Mouse (Mus musculus) left cerebral cortex, postnatal 14 days (tissue): ENCODE results near the gene Lgi4. TPM values are rescaled to one million over a fixed set of nuclear protein-coding genes. Genes with fewer than 3 reads are reported as not detected.

Source experiments
- DNase-seq, 2 experiments: peaks; one replicate each; pipeline ENCODE4 v3.0.0; 2021 to 2022; ENCODE audit warnings: low spot score in 2 of 2, mixed read lengths in 1 of 2
- intact Hi-C: fragments of 180-260 bp; cut with DNase I; formaldehyde crosslinking; loops from one replicate; pipeline ENCODE4 v1.15.1; 2025
- total RNA-seq, 2 experiments: library from RNA; stranded (reverse); gene quantifications; 2 replicates each; pipeline ENCODE4 v1.2.3; 2021

Gene Lgi4
- total RNA-seq, 2 experiments from 2014 or later: 16.2 to 17.5 TPM

DNA sequence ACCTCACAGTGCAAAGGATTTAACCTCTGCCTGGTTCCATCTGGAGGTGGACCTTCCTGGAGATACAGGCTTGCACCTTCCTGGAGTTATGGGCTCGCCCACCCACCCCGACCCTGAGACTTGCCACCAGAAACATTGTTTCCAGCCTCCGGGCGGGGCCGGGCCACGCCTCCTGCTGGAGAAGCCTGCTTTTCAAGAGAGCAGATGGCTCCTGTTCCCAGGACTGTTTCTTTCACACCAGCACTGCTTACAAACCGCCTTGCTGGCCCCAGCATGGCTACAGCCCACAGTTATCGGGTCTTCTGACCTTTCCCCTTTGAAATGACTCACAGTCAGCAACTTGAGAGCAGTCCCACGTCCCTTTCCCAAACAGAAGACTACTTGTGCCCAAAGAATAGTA lies 13.2 kb downstream of the Lgi4 start:
- DNase-seq: no peak
- intact Hi-C loops: loop anchor here (5.0 kb wide), 1 partner anchor 115 kb away; the partner anchor contains the start of gene Usf2

DNA sequence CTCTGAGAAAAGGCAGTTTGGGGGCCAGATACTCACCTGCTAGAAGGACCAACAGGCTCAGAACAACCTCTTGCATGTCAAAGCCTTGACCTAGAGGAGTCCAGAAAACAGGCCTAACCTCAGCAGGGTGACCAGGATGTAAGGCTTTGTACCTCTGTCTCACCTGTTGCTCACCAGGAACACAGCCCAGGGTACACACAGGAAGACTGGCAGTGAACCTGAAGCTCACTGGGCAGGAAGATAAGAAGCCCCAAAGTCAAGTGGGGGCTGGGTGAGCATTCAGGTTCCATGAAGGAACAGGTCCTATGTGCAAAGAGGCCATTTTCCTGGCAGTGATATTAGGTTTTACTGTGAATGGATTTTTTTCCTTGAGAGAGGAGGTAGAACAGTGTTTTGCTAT lies 14.4 kb downstream of the Lgi4 start:
- DNase-seq: no peak
- intact Hi-C loops: loop anchor here (5.0 kb wide), 1 partner anchor 116 kb away; the partner anchor contains the start of gene Usf2

DNA sequence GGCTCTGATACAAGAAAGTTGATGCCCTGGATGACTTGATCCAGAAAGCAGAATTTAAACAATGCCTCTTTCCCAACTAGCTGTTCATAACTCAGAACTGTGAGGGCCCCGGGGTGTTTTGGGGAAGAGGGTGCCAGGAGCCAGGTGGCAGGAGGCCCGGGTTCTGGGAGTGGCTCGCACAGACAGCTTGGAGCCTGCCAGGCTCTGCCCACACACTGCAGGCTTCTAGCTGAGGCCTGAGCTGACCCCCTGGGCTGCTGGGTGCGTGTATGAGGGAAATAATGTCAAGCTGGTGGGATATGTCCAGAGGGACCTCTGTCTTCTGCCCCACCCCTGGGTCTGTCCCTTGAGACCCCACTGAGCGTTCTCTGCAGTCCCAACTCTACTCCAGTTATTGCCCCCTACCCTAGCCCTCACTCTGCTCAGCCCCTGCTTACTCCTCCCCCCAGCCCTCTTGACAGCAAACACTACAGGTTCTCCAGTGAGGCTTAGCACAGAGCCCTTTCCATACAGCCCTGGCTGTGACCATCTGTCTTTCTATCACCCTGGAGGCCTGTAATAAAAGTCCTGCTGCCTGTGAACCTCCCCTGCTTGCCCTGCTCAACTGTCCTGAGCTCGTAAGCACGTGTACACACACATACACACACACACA lies 15.0 kb downstream of the Lgi4 start:
- intact Hi-C loops: loop anchor here (5.0 kb wide), 1 partner anchor 117 kb away; the partner anchor contains the start of gene Usf2
- no peak for DNase-seq

DNA sequence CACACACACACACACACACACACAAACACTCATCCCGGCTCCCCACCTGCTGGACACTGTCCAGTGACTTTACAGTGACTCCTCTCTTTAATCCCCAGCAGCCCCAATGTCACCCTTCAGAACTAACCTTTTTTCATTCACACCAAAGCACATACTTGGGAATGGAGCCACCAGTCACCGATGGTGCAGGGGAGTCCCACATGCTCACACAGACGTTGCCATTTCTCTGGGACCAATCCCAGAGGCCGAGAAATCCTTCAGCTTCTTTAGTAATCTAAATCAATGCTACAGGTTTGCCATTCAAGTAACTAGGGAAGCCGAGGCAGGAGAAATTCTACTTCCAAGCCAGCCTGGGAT lies 15.5 kb downstream of the Lgi4 start:
- intact Hi-C loops: loop anchor here (5.0 kb wide), 1 partner anchor 117 kb away; the partner anchor contains the start of gene Usf2
- peak in 1 of 2 experiments; percentile 48 for DNase-seq

DNA sequence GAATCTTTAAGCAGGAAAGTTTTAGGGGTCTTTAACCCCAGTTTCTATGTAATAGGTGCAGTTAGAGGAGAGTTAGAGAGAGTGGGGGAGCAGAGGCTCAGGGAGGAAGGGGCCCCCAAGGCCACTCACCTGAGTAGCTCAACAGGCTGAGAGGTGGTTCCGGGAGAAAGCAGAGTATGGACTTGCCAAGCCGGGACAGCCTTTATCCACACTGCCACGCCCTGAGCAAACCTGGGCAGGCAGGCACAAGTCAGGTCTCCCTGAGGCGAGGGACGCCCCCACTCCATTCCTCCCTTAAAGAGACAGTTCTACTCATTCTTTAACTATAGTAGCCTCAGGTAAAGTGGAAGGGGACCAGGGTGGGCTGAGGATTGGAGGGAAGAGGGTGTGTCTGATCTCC lies 17.4 kb downstream of the Lgi4 start, which contains the start of gene Fxyd3:
Gene Fxyd3 (minus strand): TSS at position 213 of the 400 bp plus-strand sequence.
- intact Hi-C loops: no loop called here
- DNase-seq: no peak

DNA sequence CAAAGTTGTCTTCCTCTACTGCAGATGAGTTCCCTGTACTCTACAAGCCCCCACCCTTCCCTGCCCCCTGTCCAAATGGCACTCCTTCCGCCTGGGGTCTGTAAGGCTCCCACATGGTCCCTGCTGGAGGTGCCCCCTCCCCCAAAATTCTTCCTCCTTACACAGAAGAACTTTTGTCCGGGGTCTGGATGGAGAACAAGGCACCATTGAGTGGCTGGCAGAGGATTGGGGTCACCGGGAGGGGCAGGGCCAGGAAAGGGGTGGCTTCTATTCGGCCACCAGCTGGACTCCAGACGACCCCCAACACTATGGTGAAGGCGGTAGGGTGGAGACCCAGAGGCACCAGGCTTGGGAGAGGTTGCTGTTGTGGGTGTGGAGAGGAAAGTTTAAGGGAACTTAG lies 18.3 kb downstream of the Lgi4 start:
- intact Hi-C loops: no loop called here

DNA sequence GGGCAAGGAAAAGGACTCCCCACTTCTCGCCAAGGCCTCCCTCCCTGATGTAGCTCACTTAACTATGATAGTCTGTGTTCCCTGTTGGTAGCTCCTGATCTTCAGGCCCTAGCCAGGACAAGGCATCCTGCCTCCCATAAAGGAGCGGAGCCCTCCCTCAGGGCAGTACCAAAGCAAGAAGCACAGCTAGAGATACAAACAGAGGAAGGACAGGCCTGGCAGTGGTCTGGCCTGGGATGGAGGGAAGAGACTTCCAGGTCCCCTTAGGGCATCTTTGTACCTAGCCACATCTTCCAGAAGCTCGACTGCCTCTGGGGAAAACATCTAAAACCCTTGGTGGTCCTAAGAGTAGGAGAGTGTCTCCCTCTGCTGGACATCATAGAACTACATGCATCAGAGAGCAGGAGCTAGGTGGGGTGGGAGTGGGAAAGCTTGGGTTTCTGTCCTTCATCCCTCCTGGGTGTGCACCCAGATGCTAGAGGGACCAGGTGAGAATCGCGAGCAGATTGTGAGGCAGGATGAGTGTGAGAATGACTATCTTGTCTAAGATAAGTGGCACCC lies 18.8 kb downstream of the Lgi4 start:
- intact Hi-C loops: no loop called here
- peak; percentile 83 to 89 for DNase-seq

More for the DNA sequence above, 18.3 kb downstream of the Lgi4 start:
- peak in 1 of 2 experiments; percentile 58 for DNase-seq

DNA sequence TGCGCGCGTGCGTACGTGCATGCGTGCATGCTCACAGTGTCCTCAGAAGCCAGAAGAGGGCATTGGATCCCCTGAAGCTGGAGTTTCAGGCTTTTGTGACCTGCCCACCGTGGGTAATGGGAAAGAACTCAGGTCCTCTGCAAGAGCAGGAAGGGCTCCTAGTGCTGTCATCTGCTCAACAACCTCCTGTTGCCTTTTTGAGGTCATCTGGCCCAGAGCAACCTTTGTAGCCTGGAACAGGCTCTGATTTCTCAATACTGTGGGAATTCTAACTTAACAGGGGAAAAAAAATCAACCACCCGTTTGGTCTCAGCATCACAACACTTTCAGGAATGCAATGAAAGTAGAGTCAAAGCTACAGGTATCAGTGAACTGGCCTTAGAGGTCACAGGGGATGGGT lies 20.5 kb downstream of the Lgi4 start:
- no peak for DNase-seq
- intact Hi-C loops: no loop called here

DNA sequence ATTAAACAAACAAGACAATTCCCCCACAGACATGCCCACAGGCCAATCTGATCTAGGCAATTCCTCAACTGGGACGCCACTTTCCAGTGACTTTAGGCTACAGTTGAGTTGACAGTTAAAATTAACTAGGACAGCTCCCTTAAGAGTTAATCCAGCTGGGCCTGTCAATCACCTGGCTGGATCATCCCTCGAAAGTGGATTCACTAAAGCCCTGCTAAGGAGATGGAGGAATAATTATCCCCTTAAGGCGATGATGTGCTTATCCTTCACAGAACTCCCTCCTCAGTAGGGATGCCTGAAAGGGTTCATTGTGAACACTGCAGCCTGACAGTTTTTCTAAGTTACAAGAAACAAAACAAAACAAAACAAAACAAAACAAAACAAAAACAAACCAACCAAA lies 21.5 kb downstream of the Lgi4 start:
- DNase-seq: no peak
- intact Hi-C loops: no loop called here

DNA sequence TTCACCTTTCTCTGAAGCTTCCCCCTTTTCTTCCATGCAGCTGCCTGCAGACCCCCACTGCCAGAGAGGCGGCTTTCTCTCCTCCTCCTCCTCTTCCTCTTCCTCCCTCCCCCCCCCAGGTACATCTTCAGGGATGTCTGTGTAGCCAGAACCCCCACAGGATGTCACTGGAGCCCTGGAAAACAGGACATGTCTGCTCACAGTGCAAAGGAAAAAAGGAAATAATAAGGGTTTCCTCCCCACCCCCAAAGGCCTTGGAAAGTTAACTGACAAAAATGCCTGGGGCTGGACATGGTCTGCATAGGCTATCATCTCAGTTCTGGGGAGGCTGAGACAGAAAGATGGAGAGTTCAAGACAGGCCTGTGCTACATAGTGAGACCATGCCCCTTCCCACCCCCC lies 22.0 kb downstream of the Lgi4 start:
- intact Hi-C loops: no loop called here
- no peak for DNase-seq

DNA sequence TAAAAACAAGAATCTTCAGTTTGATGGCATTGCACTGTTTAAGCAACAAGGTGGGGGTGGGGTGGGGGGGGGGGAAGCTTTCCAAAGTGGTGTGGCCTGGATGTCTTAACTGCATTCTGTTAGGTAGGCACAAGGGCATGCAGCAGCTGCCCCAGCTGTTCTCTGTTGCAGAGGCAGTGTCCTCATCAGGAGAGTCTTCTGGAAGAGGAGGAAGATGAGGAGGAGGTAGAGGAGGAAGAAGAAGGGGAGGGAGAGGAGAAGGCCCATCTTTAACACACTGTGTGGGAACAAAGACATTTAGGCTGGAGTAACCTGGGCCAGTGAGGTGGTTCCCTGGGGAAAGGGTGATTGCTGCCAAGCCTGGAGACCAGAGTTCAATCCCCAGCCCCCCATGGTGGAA lies 23.0 kb downstream of the Lgi4 start:
- no peak for DNase-seq
- intact Hi-C loops: no loop called here

DNA sequence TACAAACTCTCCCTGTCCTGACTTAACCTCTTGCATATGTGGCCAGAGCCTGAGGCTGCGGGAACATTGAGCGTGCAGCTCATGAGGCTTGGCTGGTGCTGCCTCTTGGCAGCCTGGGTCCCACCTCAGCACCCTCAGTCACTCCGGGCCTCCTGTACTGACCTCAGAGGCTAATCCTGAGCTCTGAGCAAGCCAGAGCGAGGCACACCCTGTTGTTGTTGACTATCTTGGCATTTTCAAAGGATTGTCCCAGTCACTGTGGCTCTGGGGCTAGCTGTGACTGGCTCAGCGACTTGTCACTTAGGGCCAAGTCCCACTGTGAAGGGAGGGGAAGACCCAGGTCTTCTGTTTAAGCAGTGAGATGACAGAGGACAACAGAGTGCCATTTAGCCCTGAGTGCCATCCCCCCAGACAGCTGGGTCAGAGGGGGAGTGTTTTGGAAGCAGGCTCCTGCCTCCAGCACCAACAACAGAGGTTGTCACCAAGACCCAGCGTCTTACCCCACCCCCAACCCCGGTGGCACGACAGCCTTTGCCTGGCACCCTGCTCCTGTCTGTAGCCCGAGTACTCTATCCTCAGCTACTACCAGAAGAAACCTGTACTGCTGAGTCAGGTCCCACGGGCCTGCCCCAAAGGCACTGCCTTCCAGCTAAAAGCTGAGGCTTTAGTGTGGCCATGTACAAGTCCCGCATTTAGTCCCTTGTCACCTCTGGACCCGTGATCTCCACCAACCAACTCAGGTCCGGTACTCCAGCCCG lies 23.9 kb downstream of the Lgi4 start:
- peak; percentile 50 to 65 for DNase-seq
- intact Hi-C loops: no loop called here

DNA sequence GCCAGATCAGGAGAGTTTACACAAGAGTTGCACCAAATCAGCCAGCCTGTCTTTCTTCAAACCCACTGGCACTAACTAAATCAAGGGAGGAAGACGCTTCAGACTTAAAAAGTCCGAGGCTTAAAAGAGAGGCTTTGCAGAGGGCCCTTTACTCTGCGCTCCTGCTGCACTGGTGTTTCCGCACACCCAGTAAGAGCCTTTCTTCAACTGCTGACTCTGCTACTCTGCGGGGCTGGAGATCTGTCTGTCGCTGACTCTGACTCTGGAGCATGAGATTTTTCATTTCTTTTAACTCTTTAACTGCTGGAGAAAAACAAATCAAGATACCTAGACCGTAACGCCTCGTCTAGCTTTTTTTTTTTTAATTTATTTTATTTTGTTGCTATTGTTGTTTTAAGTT lies 25.0 kb downstream of the Lgi4 start:
- intact Hi-C loops: no loop called here

DNA sequence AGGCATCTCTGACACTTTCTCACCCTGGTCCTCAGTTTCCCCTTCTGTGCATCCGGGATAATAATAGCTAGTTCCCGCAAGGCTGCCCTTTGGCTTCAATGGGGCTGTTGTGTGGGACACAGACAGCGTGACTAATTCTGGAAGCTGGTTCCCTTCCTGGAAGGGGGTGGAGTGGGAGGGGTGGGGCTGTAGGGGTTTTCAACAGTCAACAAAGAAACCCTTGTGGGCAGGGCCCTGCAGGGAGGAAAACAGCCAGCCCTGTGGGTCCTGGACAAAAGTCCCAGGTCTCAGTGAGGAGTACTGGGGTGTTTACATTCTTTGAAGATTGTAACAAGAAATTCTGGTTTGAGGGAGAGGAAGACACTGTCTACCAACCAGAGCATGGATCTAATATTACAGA lies 26.0 kb downstream of the Lgi4 start:
- intact Hi-C loops: no loop called here
- DNase-seq: peak in 1 of 2 experiments; percentile 37

More for the DNA sequence above, 25.0 kb downstream of the Lgi4 start:
- no peak for DNase-seq

DNA sequence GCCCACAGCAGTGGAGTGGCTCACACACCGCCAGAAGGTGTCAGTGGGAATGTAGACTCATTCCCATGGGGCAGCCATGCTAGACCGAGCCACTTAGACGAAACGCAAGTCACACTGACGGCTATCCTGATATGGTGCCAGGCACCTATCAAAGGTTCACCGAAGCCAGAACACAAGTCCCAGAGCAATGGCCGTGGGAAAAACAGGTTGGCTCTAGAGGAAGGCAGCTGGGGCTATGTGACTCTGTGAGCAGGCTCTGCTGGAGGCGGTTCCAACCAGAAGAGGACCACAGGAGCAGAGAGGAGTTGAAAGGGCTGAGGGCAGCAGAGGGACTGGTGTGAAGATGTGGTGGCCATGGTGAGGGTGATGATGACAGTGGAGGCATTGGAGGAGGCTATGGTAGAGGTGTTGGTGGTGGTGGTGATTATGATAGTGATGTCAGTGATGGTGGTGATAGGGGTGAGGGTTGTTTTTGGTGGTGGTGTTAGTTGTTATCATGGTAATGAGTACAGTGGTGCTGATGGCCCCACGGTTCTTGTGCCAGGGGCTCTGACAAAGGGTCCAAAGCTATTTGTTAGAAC lies 27.1 kb downstream of the Lgi4 start:
- intact Hi-C loops: no loop called here
- no peak for DNase-seq

DNA sequence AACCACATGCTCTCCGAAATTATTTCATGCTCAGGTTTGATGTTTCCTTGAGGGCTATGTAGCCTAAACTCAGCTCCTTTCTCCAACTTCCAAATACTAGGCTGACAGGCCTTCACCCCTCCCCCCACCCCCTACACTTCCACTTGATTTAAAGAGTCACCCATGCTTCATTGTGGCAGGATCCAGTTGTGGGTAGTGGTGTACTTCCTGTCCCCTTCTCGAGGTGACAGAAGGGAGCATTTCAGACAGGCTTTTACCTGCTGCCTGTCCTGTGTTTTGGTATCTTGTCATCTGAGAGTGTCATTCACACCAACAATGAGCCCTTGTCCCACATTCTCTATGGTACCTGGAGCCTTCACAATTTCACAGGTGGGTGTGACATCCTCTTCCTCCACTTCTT lies 28.1 kb downstream of the Lgi4 start:
- intact Hi-C loops: no loop called here
- no peak for DNase-seq

DNA sequence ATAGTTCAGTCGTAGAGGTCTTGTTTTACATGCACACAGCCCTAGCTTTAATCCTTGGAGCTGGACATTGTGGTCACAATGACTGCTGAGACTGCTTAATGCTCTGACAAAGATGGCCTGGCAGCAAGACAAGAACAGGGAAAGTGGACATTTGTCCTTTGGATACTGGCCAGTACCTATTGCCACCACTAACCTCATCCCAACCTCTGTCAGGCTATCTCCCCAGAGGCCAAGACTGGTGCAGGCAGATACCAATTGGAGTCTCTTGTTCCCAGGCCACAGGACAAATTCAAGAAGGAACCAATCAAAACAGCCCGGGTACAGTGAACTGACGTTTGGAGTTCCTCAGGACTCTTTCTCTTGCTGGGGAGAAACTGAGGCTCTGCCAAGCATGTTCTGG lies 29.1 kb downstream of the Lgi4 start:
- DNase-seq: no peak
- intact Hi-C loops: no loop called here

DNA sequence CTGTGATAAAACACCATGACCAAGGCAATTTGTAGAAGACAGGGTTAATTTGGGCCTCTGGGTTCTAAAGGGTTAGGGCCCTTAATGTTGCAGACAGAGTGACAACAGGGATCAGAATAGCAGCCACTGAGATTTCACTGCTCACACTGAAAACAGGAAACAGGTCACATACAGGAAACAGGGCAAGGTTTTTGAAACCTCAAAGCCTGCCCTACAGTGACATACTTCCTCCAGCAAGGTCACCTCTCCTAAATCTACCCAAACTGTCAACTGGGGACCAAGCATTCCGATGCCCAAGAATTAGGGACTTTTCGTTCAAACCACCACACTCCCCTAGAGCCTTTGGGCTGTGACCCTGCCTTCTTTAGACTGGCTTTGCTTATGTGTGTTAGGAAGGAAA lies 30.6 kb downstream of the Lgi4 start:
- no peak for DNase-seq
- intact Hi-C loops: no loop called here

DNA sequence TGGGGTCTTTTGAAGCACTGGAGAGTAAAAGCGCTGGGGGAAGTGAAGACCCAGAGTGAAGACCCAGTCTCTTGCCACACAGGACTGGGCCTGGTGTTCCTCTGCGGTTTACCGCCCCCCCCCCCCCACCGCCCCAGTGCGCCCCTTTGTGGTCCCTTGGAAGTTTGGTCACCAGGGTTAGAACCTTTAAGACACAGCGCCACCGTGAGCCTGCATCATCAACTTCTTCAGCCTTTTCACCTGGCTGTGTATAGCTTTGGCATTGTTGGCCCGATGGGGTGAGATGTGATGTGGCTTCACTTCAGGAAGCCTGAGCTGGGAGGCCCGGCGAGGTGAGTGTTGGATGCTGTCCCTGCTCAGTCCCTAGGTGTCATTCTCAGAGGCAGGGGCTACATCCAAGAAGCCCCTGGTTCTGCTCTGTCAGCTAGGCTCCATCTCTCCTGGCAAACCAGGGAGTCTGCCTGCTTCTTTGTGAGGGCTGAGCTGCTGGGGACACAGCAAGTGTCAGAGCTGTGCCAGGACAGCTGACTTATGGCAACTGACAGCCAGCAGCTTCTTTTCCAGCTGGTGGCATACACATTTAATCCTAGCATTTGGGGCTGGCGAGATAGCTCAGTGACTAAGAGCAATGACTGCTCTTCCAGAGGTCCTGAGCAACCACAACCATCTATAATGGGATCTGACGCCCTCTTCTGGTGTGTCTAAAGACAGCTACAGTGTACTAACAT lies 35.8 kb downstream of the Lgi4 start:
- DNase-seq: no peak
- intact Hi-C loops: loop anchor here (5.0 kb wide), 1 partner anchor 123 kb away; the partner anchor contains the start of genes Fam187b and Lsr
